Mouse (Mus musculus) c-Kit-positive CD71-positive TER-119-negative erythroid progenitor cells, embryonic 14.5 days (primary cell): ENCODE results near the gene Atg2b.
A peak's percentile ranks its signal among the peaks of the same experiment; 100 is the strongest.

Experiments used
- DNase-seq: peaks from one replicate; pipeline ENCODE4 v3.0.0-alpha.2; 2013; ENCODE audit warnings: low read depth

The Atg2b gene

DNA sequence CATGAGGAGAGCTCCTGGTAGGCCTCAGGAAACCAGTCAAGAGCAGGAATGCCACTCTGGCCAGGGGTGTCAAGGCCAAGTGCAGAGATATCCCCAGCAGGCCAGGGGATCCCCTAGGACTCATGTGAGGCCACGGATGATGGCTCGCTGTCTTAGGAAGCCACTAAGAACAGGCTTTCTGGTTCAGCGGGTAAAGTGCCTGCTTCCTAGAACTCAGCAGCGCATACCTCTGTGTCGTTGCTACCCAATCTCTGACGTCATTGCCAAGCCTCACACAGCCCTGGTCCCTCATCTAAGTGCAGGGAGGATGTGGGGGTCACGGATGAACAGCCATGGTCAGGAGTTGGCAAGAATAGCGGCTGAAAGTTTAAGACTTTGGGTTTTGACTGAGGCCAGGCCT, 87.9 kb downstream of the Atg2b start:
- DNase-seq = no peak

DNA sequence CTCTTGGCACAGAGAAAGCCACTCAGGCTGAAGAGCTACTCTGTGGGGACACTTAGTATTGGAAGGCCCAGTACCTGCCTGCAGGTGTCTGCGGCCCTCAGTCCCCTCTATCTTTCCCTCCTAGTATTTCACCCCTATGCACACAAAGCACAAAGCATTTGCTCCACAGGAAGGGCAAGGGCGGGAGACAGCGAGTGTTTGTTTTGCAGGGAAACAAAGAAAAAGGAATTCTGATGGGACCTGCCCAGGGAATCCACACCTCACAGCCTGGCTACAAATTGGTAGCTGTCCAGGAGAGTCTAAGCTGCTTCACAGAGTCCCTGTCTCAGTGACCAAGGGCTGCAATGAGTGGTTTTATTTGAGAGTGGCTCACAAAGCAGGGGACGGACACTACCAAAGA, 91.5 kb downstream of the Atg2b start:
- DNase-seq = no peak

DNA sequence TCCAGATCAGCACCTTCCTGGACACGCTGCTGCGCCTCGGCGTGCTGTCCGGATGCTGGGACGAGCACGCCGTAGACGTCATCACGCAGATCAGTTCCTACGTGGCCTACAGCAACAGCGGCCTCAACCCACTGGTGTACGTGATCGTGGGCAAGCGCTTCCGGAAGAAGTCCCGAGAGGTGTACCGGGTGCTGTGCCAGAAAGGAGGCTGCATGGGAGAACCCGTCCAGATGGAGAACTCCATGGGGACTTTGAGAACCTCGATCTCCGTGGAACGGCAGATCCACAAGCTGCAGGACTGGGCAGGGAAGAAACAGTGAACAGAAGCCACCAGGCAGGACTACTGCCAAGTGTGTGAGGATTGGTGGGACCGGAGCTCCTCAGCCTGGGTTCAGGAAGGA, 92.7 kb downstream of the Atg2b start:
- DNase-seq = no peak

DNA sequence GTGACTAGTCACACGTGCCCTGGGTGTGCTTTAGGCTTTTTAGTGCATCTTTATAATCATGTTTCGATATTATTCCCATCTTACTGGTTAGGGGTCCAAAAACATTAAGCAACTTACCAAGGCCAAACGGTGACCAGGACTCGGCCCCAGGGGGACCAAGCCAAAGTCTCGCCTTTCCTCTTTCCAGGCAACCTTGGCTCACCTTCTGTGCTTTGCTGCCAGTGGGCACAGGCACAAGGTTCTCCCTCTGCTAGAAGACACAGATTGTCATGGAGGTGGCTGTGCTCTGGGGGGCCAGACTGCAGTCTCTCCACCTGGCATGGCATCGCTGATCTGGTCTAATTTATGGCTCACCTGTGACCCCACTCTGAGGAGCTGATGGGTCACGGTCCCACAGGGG, 94.2 kb downstream of the Atg2b start:
- DNase-seq = no peak

DNA sequence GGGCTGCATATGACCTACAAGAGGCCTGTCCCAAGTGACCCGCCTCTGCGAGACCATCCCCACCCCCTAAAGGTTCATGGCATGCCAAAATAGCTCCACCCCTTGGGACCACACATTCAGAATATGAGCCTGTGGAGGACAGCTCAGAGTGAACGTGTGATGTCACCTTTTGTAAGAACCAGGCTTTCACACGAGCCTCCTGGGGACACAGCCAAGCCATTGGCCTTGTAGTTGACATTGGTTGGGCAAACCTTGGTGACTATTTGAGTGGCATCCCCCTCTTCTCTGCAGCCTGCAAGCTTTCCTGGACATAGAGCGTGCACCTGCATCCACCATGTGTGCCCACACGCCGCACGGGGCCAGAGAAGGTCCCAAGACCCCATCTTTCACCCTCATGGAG, 97.5 kb downstream of the Atg2b start:
- no peak for DNase-seq

DNA sequence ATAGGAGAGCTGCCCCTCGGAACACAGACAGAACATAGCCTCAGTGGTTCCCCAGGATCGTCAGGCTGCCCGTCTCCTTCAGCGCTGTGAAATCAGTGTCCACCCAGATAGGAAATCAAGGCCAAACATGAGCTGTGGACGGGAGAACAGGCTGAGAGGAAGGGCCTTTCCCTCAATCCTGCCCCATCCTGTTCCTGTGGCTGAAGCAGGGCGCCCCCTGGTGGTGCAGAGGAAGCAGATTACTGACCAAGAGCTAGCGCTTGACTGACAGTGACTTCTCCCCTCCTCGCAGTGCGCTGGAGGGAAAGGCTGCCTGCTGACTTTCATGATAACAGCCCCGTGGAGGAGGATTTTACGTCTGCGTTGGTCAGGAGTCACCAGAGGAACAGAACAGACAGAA, 100.2 kb downstream of the Atg2b start:
- DNase-seq = peak; percentile 39

DNA sequence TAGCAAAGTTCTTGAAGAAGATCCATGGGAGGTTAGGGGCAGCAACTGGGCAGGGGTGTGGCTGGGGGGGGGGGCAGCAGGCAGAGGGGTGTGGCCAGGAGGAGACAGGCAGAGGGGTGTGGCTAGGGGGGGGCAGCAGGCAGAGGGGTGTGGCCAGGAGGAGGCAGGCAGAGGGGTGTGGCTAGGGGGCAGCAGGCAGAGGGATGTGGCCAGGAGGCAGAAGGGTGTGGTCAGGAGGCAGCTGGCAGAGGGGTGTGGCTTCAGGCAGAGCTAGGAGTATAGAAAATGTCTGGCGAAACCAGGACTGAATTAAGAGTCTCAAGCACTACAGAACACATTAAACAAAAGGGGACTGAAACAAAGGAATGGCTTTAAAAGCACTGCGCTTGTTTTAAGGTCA, 101.5 kb downstream of the Atg2b start:
- DNase-seq = peak; percentile 46

DNA sequence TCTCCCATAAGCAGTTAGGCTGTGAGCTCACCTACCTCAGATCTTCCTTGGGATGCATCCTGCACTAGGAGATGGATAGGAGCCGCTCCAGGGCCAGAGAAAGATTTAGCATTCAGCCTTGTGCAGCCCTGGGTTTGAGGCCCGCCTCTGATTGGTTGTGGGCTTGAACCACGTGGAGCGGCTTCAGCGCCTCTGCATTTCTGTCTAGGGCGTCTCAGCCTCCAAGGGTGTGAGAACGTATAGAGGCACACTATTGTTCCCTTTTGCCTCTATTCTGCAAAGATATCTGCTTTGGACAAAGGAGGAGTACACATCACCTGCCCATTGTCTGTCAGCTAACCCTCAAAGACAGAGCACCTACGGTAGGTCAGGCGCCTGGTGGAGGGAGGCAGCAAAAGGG, 102.5 kb downstream of the Atg2b start:
- no peak for DNase-seq

DNA sequence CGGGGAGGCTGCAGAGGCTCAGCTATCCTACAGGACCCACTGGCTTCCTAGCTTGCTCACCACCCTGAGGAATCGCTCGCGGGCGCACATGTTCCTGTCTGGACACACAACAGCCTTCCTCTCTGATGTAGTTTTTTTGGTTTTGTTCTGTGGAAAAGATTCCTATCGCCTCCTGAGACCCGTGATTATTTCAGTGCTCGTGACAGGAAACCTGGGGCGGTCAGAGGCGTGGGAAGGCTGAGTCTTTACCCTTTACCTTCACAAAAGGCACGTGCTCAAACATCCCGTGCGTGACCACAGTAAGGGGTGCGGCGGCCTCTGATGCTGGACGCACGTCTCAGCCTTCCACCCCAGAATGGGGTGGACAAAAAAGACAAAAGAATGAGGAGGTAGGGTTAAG, 104.5 kb downstream of the Atg2b start:
- DNase-seq = no peak

DNA sequence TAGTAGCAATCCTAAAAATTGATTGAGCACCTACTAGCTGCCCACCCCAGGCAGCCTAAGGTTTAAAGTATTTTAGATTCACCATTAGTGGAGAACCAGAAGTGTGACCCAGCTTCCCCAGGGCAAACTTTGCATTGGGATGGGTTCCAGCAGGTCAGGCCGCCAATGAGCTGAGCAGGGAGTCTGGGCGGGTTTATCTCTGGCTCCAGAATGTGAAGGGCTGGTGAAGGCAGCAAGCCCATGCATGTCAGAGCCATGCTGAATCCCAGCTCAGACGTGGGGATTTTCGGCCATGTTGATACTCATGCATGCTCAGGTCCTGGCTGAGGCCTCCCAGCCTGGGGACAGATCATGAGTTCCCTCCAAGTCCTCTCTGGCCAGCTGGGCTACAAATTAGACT, 110.7 kb downstream of the Atg2b start:
- no peak for DNase-seq

DNA sequence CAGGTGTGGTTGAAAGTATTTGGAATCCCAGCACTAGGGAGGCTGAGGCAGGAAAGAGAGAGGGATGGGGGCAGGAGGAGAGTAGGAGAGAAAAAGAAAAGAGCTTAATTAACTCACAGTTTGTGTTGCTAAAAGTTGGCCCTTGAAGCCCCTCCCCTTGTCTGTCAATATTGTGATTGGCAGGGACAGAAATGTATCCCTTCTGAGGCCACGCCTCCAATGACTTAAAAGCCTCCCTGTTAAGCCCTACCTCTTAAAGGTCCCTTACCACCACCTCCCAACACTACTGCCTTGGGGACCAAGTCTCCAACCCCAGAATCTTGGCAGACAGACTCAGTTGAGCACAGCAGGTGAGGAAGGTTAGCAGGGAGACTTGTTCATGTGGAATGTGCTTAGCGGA, 112.4 kb downstream of the Atg2b start:
- no peak for DNase-seq

DNA sequence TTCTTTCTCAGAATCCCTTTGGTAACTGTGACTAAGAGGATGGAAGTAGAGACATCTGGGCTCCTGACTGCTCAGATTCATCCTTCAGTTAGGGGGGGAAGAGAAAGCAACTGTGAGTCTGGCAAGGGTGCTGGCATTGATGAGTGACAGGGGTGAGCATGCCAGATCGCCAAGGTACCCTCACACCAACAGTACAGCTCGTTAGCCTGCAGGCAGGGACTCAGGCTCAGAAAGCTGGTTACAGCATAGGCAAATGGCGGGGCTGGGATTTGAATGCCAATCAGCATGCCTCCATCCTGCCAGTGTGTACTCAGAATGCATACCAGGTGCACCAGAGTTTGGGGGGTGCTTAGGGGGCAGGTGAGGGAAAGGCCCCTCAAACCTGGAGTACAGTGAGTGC, 113.1 kb downstream of the Atg2b start:
- DNase-seq = no peak
